Mouse (Mus musculus) right cerebral cortex, postnatal 14 days (tissue): ENCODE measurements around the gene Taf3.

ENCODE experiments used
- DNase-seq: peaks from one replicate; pipeline ENCODE4 v3.0.0; 2022

Gene Taf3

DNA sequence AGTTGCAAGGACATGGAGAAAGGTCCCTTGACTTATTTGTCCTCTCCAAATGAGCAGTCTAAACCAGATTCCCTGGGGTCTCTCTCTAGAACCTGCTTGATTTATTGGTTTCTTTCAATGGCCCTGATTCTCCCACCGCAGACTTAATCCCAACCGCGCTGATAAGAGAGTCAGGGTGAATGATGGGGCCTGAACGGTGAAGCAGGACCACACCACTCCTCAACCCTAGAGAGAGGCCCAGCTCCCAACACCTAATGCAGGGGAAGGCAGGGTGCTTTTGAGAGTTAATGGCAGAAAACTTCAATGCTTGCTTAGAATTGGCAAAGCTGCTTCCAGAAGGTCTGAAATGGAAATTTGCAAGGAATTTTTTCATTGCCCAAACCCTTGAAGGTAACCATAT lies 173.2 kb downstream of the Taf3 start:
- DNase-seq, result no peak

DNA sequence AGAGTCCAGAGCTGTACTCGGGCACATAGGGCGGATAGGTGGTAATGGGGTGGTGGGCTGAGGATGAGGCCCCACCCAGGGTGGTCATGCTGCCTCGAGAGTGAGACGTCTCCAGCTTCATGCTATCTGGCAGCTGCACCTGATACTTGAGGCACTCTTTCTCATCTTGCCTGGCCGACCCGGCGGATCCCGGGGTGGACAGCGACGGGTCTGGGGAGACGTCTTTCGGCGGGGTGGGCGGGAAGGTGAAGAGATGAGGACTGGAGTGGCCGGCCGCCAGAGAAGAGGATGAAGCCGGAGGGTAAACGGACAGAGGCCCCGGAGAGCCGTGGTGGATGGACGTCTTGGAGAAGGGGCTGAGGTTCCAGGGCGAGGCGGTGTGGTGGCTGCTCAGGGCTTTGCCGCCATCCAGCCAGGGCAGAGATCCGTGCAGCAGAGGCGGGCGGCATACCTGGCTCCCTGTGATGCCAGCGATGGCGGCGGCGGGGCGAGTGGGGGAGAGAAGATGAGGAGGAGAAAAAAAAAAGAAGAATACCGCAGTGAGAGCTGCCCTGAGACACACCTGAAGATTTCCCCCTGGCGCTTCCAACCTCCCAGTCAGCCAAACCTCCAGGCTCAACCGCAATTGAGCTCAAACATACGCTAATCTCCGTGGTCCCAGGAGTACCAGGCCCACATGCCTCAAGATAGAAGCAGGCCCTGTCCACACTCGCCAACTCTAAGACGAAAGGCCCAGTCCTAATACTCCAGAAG lies 173.8 kb downstream of the Taf3 start:
- DNase-seq, result no peak

DNA sequence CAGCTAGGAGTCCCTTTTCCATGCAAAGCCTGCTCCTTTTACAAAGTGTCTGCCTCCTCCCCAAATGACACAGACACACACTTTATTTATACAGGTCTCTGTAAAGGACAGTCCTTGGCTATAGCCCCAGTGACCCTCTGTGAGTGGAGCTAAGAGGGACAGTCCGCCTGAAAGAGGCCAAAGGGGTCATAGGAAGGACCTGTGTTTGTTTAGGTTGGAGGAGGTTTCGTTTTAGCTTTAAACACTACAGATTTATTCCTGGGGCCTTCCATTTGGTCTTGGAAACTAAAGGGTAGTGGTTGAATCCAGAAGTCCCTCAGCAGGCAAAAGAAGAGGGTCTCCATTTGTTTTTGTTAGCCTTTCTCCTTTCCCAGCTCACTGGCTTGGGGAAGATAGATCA lies 174.6 kb downstream of the Taf3 start:
- DNase-seq, result no peak

DNA sequence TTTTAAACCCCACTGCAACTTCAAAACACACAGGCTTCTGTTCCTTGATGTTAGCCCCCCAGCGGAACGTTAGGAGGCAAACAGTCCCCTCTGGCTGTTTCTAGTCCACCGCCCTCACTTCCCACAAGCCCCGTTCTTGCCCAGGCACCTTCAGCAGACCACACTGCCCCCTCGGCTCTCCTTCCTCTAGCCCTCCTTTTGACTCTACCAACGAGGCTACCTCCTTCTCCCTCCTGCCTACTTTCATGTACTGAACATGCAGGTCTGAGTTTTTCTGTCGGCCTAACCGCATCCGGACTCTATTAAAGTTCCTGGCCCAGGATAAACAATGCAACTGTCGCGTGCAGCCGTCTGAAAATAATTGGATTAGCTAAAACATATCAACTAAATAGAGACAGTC lies 175.7 kb downstream of the Taf3 start:
- DNase-seq, result no peak

DNA sequence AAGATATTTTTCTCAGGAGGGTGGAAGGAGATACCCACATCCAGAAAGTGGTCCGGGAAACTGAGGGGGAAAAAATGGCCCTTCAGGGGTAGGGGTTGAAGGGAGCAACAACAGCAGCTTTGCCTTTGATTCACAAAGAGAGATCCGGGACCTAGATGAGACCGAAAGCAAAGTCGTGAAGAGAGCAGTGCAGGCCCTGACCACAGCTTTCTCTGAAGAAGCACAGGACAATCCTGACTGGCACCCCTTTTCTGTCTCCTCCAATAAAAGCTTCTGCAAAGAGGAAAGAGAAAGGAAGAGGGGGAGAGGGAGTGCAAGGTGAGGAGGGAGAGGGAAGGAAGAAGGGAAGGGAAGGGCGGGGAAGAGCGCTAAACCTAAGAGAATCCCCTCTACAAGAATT lies 176.6 kb downstream of the Taf3 start:
- DNase-seq, result no peak

DNA sequence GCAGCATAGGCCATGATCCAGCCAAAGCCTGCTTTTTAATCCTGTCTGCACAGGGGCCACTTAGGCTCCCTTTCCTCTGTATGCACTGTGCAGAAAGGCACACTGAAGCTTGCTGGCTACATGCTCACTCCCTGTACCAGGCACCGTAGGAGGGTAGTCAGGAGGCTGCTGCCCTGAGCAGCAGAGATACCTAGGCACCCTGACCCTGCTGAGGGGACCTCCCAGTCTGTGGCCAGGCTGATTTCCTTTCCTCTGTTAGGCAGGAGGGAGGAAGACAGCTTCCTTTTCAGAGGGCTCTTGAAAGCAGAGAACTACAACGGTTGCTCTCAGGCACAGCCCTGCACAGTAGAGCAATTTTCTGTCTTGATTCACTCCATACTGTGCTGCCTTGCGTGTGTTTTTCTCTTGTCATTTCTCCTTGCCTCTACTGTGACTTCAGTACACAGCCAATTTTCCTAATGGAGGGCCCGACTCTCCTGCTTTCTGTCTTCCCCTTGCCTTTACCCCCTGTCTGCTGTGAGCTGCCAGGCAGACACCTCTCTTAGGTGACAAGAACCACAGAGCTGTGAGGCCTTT lies 177.2 kb downstream of the Taf3 start:
- no peak for DNase-seq

DNA sequence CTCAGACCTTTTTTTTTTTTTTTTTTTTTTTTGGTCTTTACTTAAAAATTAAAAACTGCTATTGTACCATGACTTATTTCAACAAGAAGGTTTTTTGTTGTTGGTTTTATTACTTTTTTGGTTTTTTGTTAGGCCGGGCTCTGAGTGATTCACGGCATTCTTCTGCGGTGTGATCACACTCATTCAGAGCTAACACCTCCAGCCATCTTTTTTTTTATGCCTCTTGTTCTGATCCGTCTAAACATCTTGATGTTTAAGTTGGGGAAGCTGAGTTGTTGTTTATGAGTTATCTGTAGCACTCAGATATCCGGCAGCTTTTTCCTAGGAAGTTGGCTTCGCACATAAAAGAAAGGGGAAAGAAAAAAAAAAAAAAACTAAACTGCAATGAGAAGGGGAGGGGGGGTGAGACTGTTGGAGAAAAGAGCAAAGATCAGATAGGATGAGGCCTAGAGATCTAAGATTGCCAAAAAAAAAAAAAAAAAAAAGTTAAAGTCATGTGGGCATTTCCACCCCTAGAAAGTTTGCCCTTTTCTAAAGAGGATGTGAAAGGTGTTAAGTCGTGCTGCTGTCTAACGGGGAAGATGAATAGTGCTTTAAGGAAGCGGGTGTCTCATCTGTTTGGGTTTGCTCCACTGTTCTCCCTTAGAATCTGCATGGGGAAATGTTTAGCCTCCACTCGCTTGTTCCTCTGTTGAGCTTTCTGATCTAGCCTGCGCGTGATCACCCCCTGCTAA lies 181.1 kb downstream of the Taf3 start:
- no peak for DNase-seq
